Mouse (Mus musculus): ENCODE results near the gene Bod1l. TPM values are rescaled to one million over a fixed set of nuclear protein-coding genes. Genes with fewer than 3 reads are reported as not detected.
A peak's percentile ranks its signal among the peaks of the same experiment; 100 is the strongest.

The Bod1l gene
- polyA plus RNA-seq, 1 experiment from 2014 or later = 17.2 TPM

- Histone ChIP-seq H3K36me3 (replicated peaks) (peaks cover 96% of the 10 kb centered on the region), H3K27me3 (ENCODE audit: poor library complexity, severe bottlenecking) (no peaks in the 10 kb centered on the region), H3K9me3 (no peaks in the 10 kb centered on the region), H3K4me1 (no peaks in the 10 kb centered on the region), H3K27ac (no peak overlapping the region), H3K4me3 (no peak overlapping the region)
- no peak for DNase-seq (ENCODE audit: extremely low spot score, low spot score)
- 80% methylated on average over 6 of the region's 6 CpGs for WGBS
Observed at GRCm38 (mm10) chr5:41788877-41789276, 55.2 kb downstream of the Bod1l start.

GRCm38 (mm10) chr5:41781890-41782289 lies 62.2 kb downstream of the Bod1l start:
- Histone ChIP-seq H3K27me3 (ENCODE audit: poor library complexity, severe bottlenecking) (no peaks in the 10 kb centered on the region), H3K4me1 (no peaks in the 10 kb centered on the region), H3K27ac (no peak overlapping the region), H3K36me3 (replicated peaks) (peaks cover 31% of the 10 kb centered on the region), H3K4me3 (no peak overlapping the region), H3K9me3 (no peaks in the 10 kb centered on the region)
- no peak for DNase-seq (ENCODE audit: extremely low spot score, low spot score)
- WGBS = 92% methylated on average over 5 of the region's 5 CpGs

GRCm38 (mm10) chr5:41780026-41780425 lies 64.1 kb downstream of the Bod1l start:
- Histone ChIP-seq H3K27me3 (ENCODE audit: poor library complexity, severe bottlenecking) (no peaks in the 10 kb centered on the region), H3K36me3 (replicated peaks) (peaks cover 12% of the 10 kb centered on the region), H3K4me1 (no peaks in the 10 kb centered on the region), H3K27ac (no peak overlapping the region), H3K4me3 (no peak overlapping the region), H3K9me3 (no peaks in the 10 kb centered on the region)
- 91% methylated on average over 3 of the region's 3 CpGs for WGBS
- DNase-seq (ENCODE audit: extremely low spot score, low spot score) = no peak

- DNase-seq (ENCODE audit: extremely low spot score, low spot score) = no peak
- H3K4me1 ChIP-seq = no peaks in the 10 kb centered on the region
- 88% methylated on average over 6 of the region's 6 CpGs for WGBS
- H3K4me3 ChIP-seq = no peak overlapping the region
- H3K27ac ChIP-seq = no peak overlapping the region
- H3K27me3 ChIP-seq (ENCODE audit: poor library complexity, severe bottlenecking) = no peaks in the 10 kb centered on the region
- H3K9me3 ChIP-seq = no peaks in the 10 kb centered on the region
- no peaks in the 10 kb centered on the region for H3K36me3 ChIP-seq (replicated peaks)
Observed at GRCm38 (mm10) chr5:41775728-41776127, 68.4 kb downstream of the Bod1l start.

- Histone ChIP-seq H3K36me3 (replicated peaks) (no peaks in the 10 kb centered on the region), H3K27ac (no peak overlapping the region), H3K27me3 (ENCODE audit: poor library complexity, severe bottlenecking) (0 out of 2 replicates have a peak, but pooled peaks cover under 1% of the 10 kb centered on the region), H3K4me3 (no peak overlapping the region), H3K4me1 (no peaks in the 10 kb centered on the region), H3K9me3 (no peaks in the 10 kb centered on the region)
- DNase-seq (ENCODE audit: extremely low spot score, low spot score) = no peak
- WGBS = 89% methylated on average over 3 of the region's 3 CpGs
Observed at GRCm38 (mm10) chr5:41775273-41775672, 68.8 kb downstream of the Bod1l start.

GRCm38 (mm10) chr5:41768382-41769040 lies 75.6 kb downstream of the Bod1l start:
- peak overlapping the region; percentile 38 for H3K4me3 ChIP-seq
- DNase-seq (ENCODE audit: extremely low spot score, low spot score) = peak; percentile 84
- 5% methylated on average over 21 of the region's 21 CpGs for WGBS
- H3K4me1 ChIP-seq = peaks cover 30% of the 10 kb centered on the region
- H3K9me3 ChIP-seq = no peaks in the 10 kb centered on the region
- no peak overlapping the region for H3K27ac ChIP-seq
- no peaks in the 10 kb centered on the region for H3K36me3 ChIP-seq (replicated peaks)
- H3K27me3 ChIP-seq (ENCODE audit: poor library complexity, severe bottlenecking) = peaks cover 62% of the 10 kb centered on the region

- DNase-seq (ENCODE audit: extremely low spot score, low spot score) = no peak
- peaks cover 72% of the 10 kb centered on the region for H3K27me3 ChIP-seq (ENCODE audit: poor library complexity, severe bottlenecking)
- peak overlapping the region; percentile 38 for H3K4me3 ChIP-seq
- WGBS = under 1% methylated on average over 33 of the region's 33 CpGs
- peaks cover 40% of the 10 kb centered on the region for H3K4me1 ChIP-seq
- H3K36me3 ChIP-seq (replicated peaks) = no peaks in the 10 kb centered on the region
- H3K9me3 ChIP-seq = no peaks in the 10 kb centered on the region
- no peak overlapping the region for H3K27ac ChIP-seq
Observed at GRCm38 (mm10) chr5:41767296-41768200, 76.6 kb downstream of the Bod1l start.

- no peak for DNase-seq (ENCODE audit: extremely low spot score, low spot score)
- H3K4me3 ChIP-seq = no peak overlapping the region
- no peaks in the 10 kb centered on the region for H3K36me3 ChIP-seq (replicated peaks)
- peaks cover 48% of the 10 kb centered on the region for H3K4me1 ChIP-seq
- WGBS = under 1% methylated on average over 27 of the region's 27 CpGs
- no peaks in the 10 kb centered on the region for H3K9me3 ChIP-seq
- H3K27ac ChIP-seq = no peak overlapping the region
- peaks cover 82% of the 10 kb centered on the region for H3K27me3 ChIP-seq (ENCODE audit: poor library complexity, severe bottlenecking)
Observed at GRCm38 (mm10) chr5:41766406-41767010, 77.6 kb downstream of the Bod1l start.

- DNase-seq (ENCODE audit: extremely low spot score, low spot score) = no peak
- under 1% methylated on average over 14 of the region's 14 CpGs for WGBS
- Histone ChIP-seq H3K27me3 (ENCODE audit: poor library complexity, severe bottlenecking) (peaks cover 89% of the 10 kb centered on the region), H3K9me3 (no peaks in the 10 kb centered on the region), H3K4me1 (peaks cover 52% of the 10 kb centered on the region), H3K27ac (no peak overlapping the region), H3K4me3 (no peak overlapping the region), H3K36me3 (replicated peaks) (no peaks in the 10 kb centered on the region)
Observed at GRCm38 (mm10) chr5:41765626-41766405, 78.3 kb downstream of the Bod1l start.

- Histone ChIP-seq H3K27me3 (ENCODE audit: poor library complexity, severe bottlenecking) (peaks cover 98% of the 10 kb centered on the region), H3K4me1 (peaks cover 52% of the 10 kb centered on the region), H3K4me3 (peak within 1 kb of the TSS; percentile 53), H3K27ac (no peak within 1 kb of the TSS), H3K9me3 (no peaks in the 10 kb centered on the region), H3K36me3 (replicated peaks) (no peaks in the 10 kb centered on the region)
- DNase-seq (ENCODE audit: extremely low spot score, low spot score) = peak; percentile 74
- WGBS = under 1% methylated on average over 78 of the region's 79 CpGs
Observed at GRCm38 (mm10) chr5:41763731-41764721, 80.1 kb downstream of the Bod1l start, which contains the start of gene Nkx3-2. TSS of gene Nkx3-2 (minus strand) at chr5:41764501.

GRCm38 (mm10) chr5:41762947-41763730 lies 81.0 kb downstream of the Bod1l start:
- WGBS = under 1% methylated on average over 41 of the region's 41 CpGs
- peak overlapping the region; percentile 53 for H3K4me3 ChIP-seq
- no peak overlapping the region for H3K27ac ChIP-seq
- peaks cover 100% of the 10 kb centered on the region for H3K27me3 ChIP-seq (ENCODE audit: poor library complexity, severe bottlenecking)
- DNase-seq (ENCODE audit: extremely low spot score, low spot score) = no peak
- H3K36me3 ChIP-seq (replicated peaks) = no peaks in the 10 kb centered on the region
- H3K9me3 ChIP-seq = no peaks in the 10 kb centered on the region
- H3K4me1 ChIP-seq = peaks cover 52% of the 10 kb centered on the region
